Mouse (Mus musculus) testis, adult 2 months (tissue): ENCODE results near the gene Edf1. TPM values are rescaled to one million over a fixed set of nuclear protein-coding genes. Genes with fewer than 3 reads are reported as not detected.

Experiments used
- H3K27ac ChIP-seq: fragments of 200-500 bp; 2 replicates; pipeline ENCODE4 v1.5.1; 2012; ENCODE audit warnings: low read depth, low read length; ENCODE audit not compliant: control insufficient read depth, insufficient read depth
- H3K27me3 ChIP-seq: fragments of 200-500 bp; 2 replicates; pipeline ENCODE4 v1.6.1; 2012; ENCODE audit warnings: mild to moderate bottlenecking, low read length, moderate library complexity; ENCODE audit not compliant: control insufficient read depth, insufficient read depth
- H3K36me3 ChIP-seq: fragments of 200-500 bp; 2 replicates; pipeline ENCODE4 v1.6.1; 2012; ENCODE audit warnings: mild to moderate bottlenecking, low read length; ENCODE audit not compliant: control insufficient read depth, insufficient read depth
- H3K4me1 ChIP-seq: fragments of 200-500 bp; 2 replicates; pipeline ENCODE4 v1.6.1; 2012; ENCODE audit warnings: low read length; ENCODE audit not compliant: control insufficient read depth, insufficient read depth
- H3K4me3 ChIP-seq: fragments of 200-500 bp; 2 replicates; pipeline ENCODE4 v1.5.1; 2012; ENCODE audit warnings: low read depth, mild to moderate bottlenecking, low read length, moderate library complexity, mixed read lengths; ENCODE audit not compliant: control insufficient read depth
- CTCF ChIP-seq: fragments of 200-500 bp; IDR thresholded peaks from 2 replicates; pipeline ENCODE4 v1.5.1; 2012; ENCODE audit warnings: low read depth, mild to moderate bottlenecking, inconsistent platforms, low read length, moderate library complexity; ENCODE audit not compliant: control insufficient read depth, insufficient read depth, insufficient replicate concordance
- POLR2A ChIP-seq: fragments of 200-500 bp; IDR thresholded peaks from 2 replicates; pipeline ENCODE4 v1.6.1; 2012; ENCODE audit warnings: low read depth, mild to moderate bottlenecking, inconsistent platforms, low read length, moderate library complexity; ENCODE audit not compliant: control insufficient read depth
- polyA plus RNA-seq: library from polyadenylated mRNA; depleted of rRNA; stranded (reverse); fragments of >200 nt; gene quantifications from 2 replicates; pipeline ENCODE4 v1.2.3, GENCODE M21; 2012

The Edf1 gene
- polyA plus RNA-seq, 1 experiment: 170 TPM

GRCm38 (mm10) chr2:25580621-25581101 lies 23.0 kb downstream of the Edf1 start:
- Histone ChIP-seq H3K4me1 (peaks cover 50% of the 10 kb centered on the region), H3K27ac (no peak overlapping the region)
- no peak for TF ChIP-seq CTCF
- no peak for TF ChIP-seq POLR2A

GRCm38 (mm10) chr2:25581294-25581864 lies 23.7 kb downstream of the Edf1 start, which contains the start of gene Ajm1:
Ajm1 (minus strand) TSS chr2:25581757.
- Histone ChIP-seq H3K4me1 (peaks cover 42% of the 10 kb centered on the region), H3K27ac (no peak within 1 kb of the TSS), H3K4me3 (no peak within 1 kb of the TSS), H3K27me3 (no peaks in the 10 kb centered on the region), H3K36me3 (no peaks in the 10 kb centered on the region; the same call in 1 of the 2 replicates)
- TF ChIP-seq POLR2A: 0 out of 2 replicates have a peak, but pooled peaks have one; percentile 10
- peak; percentile 81; the same call in 1 of the 2 replicates for TF ChIP-seq CTCF

More at GRCm38 (mm10) chr2:25580621-25581101, 23.0 kb downstream of the Edf1 start:
- H3K27me3 ChIP-seq: no peaks in the 10 kb centered on the region
- no peak overlapping the region for H3K4me3 ChIP-seq
- H3K36me3 ChIP-seq: no peaks in the 10 kb centered on the region; the same call in 1 of the 2 replicates

DNA sequence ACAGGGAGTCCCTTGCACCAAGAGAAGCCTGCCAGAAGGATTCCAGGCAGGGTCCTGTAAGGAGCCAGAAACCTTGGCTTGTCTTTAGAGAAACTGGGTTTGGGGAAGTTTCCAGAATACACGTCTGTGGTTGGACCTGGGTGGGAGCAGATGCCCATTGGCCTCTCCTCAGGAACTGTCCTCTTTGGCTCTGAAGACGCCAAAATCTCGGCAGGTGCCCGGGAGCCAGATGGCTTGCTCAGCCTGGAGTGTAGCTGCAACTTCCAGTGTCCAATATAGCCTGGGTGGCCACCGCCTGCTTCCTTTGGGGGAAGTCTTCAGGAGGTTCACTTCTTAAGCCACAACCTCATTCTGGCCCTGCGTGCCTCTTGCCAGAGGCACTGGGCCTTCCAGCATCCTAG lies 24.3 kb downstream of the Edf1 start:
- Histone ChIP-seq H3K36me3 (no peaks in the 10 kb centered on the region; the same call in 1 of the 2 replicates), H3K4me3 (no peak overlapping the region), H3K27ac (no peak overlapping the region), H3K4me1 (peaks cover 38% of the 10 kb centered on the region), H3K27me3 (no peaks in the 10 kb centered on the region)
- TF ChIP-seq CTCF (no peak), POLR2A (no peak)

- Histone ChIP-seq H3K27me3 (no peaks in the 10 kb centered on the region), H3K27ac (no peak overlapping the region), H3K36me3 (no peaks in the 10 kb centered on the region; the same call in 1 of the 2 replicates), H3K4me3 (no peak overlapping the region), H3K4me1 (peaks cover 32% of the 10 kb centered on the region)
- no peak for TF ChIP-seq POLR2A
- TF ChIP-seq CTCF: no peak
Measured at GRCm38 (mm10) chr2:25582466-25583119, 24.9 kb downstream of the Edf1 start.

GRCm38 (mm10) chr2:25583120-25583481 lies 25.5 kb downstream of the Edf1 start:
- Histone ChIP-seq H3K27ac (no peak overlapping the region), H3K4me3 (no peak overlapping the region), H3K27me3 (no peaks in the 10 kb centered on the region), H3K4me1 (peaks cover 27% of the 10 kb centered on the region), H3K36me3 (no peaks in the 10 kb centered on the region; the same call in 1 of the 2 replicates)
- TF ChIP-seq POLR2A: no peak

GRCm38 (mm10) chr2:25583571-25583970 lies 25.9 kb downstream of the Edf1 start:
- H3K36me3 ChIP-seq: no peaks in the 10 kb centered on the region; the same call in 1 of the 2 replicates
- no peak overlapping the region for H3K27ac ChIP-seq
- peaks cover 22% of the 10 kb centered on the region for H3K4me1 ChIP-seq
- no peaks in the 10 kb centered on the region for H3K27me3 ChIP-seq
- H3K4me3 ChIP-seq: no peak overlapping the region
- no peak for TF ChIP-seq POLR2A
- no peak for TF ChIP-seq CTCF

- H3K4me3 ChIP-seq: no peak overlapping the region
- no peaks in the 10 kb centered on the region; the same call in 1 of the 2 replicates for H3K36me3 ChIP-seq
- H3K27me3 ChIP-seq: no peaks in the 10 kb centered on the region
- no peak overlapping the region for H3K27ac ChIP-seq
- H3K4me1 ChIP-seq: peaks cover 17% of the 10 kb centered on the region
- TF ChIP-seq POLR2A (no peak), CTCF (no peak)
Measured at GRCm38 (mm10) chr2:25584152-25584551, 26.5 kb downstream of the Edf1 start.

GRCm38 (mm10) chr2:25584856-25585255 lies 27.2 kb downstream of the Edf1 start:
- Histone ChIP-seq H3K27ac (no peak overlapping the region), H3K27me3 (no peaks in the 10 kb centered on the region), H3K4me1 (peaks cover 10% of the 10 kb centered on the region), H3K36me3 (no peaks in the 10 kb centered on the region; the same call in 1 of the 2 replicates), H3K4me3 (no peak overlapping the region)
- TF ChIP-seq POLR2A: no peak
- no peak for TF ChIP-seq CTCF
